Mouse (Mus musculus): ENCODE data around the gene Col8a1. TPM values are rescaled to one million over a fixed set of nuclear protein-coding genes. Genes with fewer than 3 reads are reported as not detected.

Gene Col8a1
- 19.3 and 27.3 TPM in 2 replicates for polyA plus RNA-seq (2016; fragmentation: Nextera tagmentation; extraction: Ambion mirVana)

DNA sequence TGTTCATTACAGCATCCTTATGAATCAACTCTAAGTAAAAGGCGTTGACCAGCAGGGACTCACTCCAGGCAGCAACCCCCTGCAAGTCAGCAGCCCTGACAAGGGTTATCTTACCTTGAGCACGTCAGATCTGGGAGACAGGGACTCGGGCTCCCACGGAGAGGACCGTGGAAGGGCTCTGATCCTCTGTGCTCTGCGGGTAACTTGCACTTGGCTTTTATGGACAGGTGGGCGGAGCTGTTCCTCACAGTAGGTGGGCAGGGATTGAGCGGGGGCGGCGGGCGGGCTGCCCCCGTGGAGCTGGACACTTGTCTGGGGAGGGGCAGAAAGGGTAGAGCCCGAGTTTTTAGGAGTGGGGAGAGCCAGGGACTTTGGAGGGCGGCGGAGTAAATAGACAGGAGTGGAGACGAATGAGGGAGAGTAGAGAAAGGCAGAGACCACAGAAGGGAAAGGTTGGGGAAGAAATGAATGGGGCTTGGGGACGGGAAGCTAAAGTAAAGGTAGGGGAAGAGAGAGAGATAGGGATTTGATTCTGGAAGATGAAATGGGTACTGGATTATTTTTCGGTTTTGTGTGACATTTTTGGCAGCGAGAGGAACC is at the start of gene Col8a1:
Col8a1 (minus strand) TSS at position 212 of the 600 bp plus-strand sequence.
- Histone ChIP-seq H3K27ac (no peak within 1 kb of the TSS), H3K36me3 (no peaks in the 10 kb centered on the region), H3K9me3 (no peaks in the 10 kb centered on the region), H3K9ac (peak within 1 kb of the TSS; percentile 36), H3K4me2 (replicated peaks) (peak within 1 kb of the TSS; percentile 80), H3K4me3 (peak within 1 kb of the TSS; percentile 39), H3K4me1 (peaks cover 2% of the 10 kb centered on the region; the same call in 1 of the 2 replicates), H3K27me3 (0 out of 2 replicates have a peak, but pooled peaks cover 3% of the 10 kb centered on the region)
- WGBS = 5% methylated on average over 19 of the region's 19 CpGs
- no peak for ATAC-seq (ENCODE audit: insufficient number of reproducible peaks, insufficient read depth, low FRiP score, low TSS enrichment)

DNA sequence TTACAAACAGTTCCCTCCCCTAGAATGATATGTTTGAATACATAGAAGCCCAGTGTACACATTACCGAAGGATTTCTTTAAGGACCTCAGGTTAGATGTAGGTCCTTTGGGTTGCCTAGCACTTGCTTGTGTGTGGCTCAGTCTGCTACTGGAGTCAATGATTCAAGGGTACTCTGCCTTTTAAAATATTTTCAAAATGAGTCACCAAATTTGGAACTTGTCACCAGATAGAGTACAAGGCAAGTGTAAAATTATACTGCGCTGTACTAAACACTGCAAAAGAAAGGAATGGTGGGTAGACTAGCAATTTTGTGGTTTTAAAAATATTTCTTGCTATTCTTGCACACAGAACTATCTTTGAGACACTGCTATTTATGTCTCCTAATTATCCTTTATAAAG is 47.3 kb upstream of the Col8a1 start:
- Histone ChIP-seq H3K36me3 (no peaks in the 10 kb centered on the region), H3K27ac (no peak overlapping the region), H3K27me3 (no peaks in the 10 kb centered on the region), H3K4me2 (replicated peaks) (no peak overlapping the region), H3K9me3 (no peaks in the 10 kb centered on the region), H3K4me3 (no peak overlapping the region), H3K9ac (no peak overlapping the region), H3K4me1 (0 out of 2 replicates have a peak, but pooled peaks cover 4% of the 10 kb centered on the region)
- ATAC-seq (ENCODE audit: insufficient number of reproducible peaks, insufficient read depth, low FRiP score, low TSS enrichment) = no peak
- 91% methylated on average over 2 of the region's 2 CpGs for WGBS

DNA sequence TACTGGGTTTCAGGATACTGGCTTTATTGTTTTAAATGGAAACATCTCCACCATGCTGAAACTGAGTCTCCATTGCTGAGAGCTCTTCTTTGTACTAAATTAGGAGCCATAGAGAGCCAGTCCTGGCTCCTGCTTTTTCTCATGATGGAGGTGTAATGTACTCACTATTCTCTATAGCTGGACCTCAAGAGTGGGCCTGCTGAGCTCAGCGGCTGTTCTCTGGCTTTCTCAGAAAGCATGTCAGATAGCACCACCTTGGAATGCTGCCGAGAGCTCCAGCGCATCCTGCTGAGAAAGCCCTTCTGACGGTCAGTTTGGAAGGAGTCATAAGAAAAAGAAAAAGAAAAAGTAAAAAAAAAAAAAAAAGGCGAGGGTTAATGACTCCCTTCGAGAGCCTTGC is 41.8 kb upstream of the Col8a1 start:
- Histone ChIP-seq H3K27me3 (no peaks in the 10 kb centered on the region), H3K4me3 (no peak overlapping the region), H3K9me3 (no peaks in the 10 kb centered on the region), H3K9ac (no peak overlapping the region), H3K27ac (no peak overlapping the region), H3K4me2 (replicated peaks) (no peak overlapping the region), H3K36me3 (no peaks in the 10 kb centered on the region), H3K4me1 (no peaks in the 10 kb centered on the region)
- 76% methylated on average over 6 of the region's 6 CpGs for WGBS
- no peak for ATAC-seq (ENCODE audit: insufficient number of reproducible peaks, insufficient read depth, low FRiP score, low TSS enrichment)

DNA sequence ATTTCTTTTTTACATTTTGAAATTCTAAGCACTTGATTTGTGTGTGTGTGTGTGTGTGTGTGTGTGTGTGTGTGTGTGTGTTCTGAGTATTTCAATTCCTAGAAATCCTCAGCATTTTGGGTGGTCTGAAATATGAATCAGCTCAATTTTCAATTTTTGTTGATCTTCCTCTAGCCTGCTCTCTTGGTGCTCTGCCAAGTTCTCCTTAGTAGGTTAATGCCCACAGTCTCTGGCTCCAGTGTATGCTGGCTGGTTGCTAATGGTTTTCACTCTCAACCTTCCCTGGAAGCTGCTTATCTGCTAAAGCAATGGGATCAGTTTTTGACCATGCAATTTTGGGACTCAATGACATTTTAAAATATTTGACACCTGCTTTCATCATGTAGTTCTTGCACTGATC is 24.5 kb upstream of the Col8a1 start:
- no peaks in the 10 kb centered on the region for H3K9me3 ChIP-seq
- no peak overlapping the region for H3K4me3 ChIP-seq

DNA sequence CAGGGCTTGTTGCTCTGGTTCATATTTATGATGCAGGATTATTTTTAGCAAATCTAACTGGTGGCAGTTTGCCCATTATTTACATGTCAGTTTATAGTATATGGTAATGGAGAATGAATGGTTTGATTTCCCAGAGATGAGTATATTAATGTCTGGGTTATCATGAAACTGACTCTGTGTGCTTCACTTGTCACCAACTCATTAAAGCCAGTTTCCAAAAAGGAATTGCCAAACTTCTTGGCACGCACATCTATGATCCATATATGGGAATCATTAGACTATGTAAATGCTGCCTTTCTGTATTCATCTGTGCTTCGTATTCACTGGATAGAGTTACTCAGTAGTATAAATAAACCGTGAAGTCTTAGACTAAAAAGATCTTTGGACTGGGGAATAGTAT is 11.1 kb upstream of the Col8a1 start:
- Histone ChIP-seq H3K4me2 (replicated peaks) (no peak overlapping the region), H3K9ac (no peak overlapping the region), H3K4me1 (no peaks in the 10 kb centered on the region), H3K4me3 (no peak overlapping the region), H3K9me3 (no peaks in the 10 kb centered on the region), H3K36me3 (no peaks in the 10 kb centered on the region), H3K27me3 (no peaks in the 10 kb centered on the region), H3K27ac (no peak overlapping the region)
- WGBS = 57% methylated on average over 3 of the region's 3 CpGs
- ATAC-seq (ENCODE audit: insufficient number of reproducible peaks, insufficient read depth, low FRiP score, low TSS enrichment) = no peak

More for the DNA sequence above, 24.5 kb upstream of the Col8a1 start:
- H3K27me3 ChIP-seq = no peaks in the 10 kb centered on the region
- no peak for ATAC-seq (ENCODE audit: insufficient number of reproducible peaks, insufficient read depth, low FRiP score, low TSS enrichment)
- H3K4me1 ChIP-seq = no peaks in the 10 kb centered on the region
- no peak overlapping the region for H3K9ac ChIP-seq
- no peak overlapping the region for H3K27ac ChIP-seq
- no peak overlapping the region for H3K4me2 ChIP-seq (replicated peaks)
- no peaks in the 10 kb centered on the region for H3K36me3 ChIP-seq

DNA sequence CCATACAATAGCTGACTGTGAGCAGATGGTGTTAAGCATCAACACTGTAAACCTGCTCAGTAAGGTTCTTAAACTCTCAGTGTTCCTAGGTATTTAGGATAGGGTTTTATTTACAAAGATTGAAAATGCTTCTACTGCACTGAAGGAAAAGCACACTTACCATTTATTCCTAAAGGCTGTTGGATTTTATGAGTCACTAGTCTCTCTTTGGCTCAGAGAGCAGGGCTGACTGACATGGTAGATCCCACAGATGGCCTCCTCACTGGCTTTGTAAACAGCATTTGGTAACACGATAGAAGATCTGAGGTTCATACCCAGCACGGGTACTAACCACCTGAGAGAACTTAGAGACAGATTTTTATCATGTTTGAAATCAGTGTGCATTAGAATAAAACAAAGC is 5.3 kb upstream of the Col8a1 start:
- Histone ChIP-seq H3K4me3 (no peak overlapping the region), H3K36me3 (no peaks in the 10 kb centered on the region), H3K4me1 (0 out of 2 replicates have a peak, but pooled peaks cover 2% of the 10 kb centered on the region), H3K27me3 (0 out of 2 replicates have a peak, but pooled peaks cover 3% of the 10 kb centered on the region), H3K27ac (no peak overlapping the region), H3K4me2 (replicated peaks) (no peak overlapping the region), H3K9ac (no peak overlapping the region), H3K9me3 (no peaks in the 10 kb centered on the region)
- WGBS = 57% methylated on average over 2 of the region's 2 CpGs
- no peak for ATAC-seq (ENCODE audit: insufficient number of reproducible peaks, insufficient read depth, low FRiP score, low TSS enrichment)

DNA sequence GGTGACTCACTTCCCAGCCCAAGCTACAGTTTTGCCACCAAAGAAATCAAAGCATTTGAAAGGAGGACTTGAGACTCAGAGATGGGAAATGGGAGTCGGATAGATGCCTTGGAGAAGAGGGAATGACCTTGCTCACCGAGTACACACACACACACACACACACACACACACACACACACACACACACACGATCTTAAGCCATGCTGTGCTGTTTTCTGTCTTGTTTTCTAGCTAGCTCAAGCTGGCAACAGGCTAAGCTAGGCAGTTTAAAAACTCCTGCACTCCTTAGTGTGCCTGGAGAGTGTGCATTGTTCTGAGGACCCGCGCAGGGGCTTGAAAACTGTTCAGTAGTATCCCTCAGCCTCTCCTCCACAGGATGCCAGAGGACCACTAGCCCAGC is 1.2 kb upstream of the Col8a1 start:
- Histone ChIP-seq H3K4me3 (no peak overlapping the region), H3K36me3 (no peaks in the 10 kb centered on the region), H3K27ac (no peak overlapping the region), H3K9me3 (no peaks in the 10 kb centered on the region), H3K9ac (no peak overlapping the region), H3K27me3 (0 out of 2 replicates have a peak, but pooled peaks cover 3% of the 10 kb centered on the region), H3K4me1 (peaks cover 2% of the 10 kb centered on the region; the same call in 1 of the 2 replicates), H3K4me2 (replicated peaks) (peak overlapping the region; percentile 80)
- WGBS = 35% methylated on average over 5 of the region's 5 CpGs
- ATAC-seq (ENCODE audit: insufficient number of reproducible peaks, insufficient read depth, low FRiP score, low TSS enrichment) = no peak

DNA sequence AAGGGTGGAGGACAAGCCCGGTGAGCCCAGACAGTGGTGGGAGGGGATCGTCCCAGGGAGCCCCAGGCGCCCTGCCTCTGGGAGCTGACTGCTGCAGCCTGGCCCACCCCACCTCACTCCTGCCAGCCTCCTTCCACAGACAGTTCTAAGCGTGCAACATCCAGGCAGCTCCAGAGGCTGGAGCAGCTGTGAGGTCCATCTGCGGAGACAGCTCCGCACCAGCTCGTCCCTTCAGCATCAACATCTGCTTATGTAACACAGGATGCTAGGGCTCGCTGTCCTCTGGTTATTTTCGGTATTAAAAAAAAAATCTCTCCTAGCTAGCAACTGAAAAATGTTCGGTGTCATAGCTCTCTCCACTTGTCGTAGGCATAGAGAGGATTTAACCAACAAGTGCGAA is 704 bp upstream of the Col8a1 start:
- H3K4me1 ChIP-seq = peaks cover 2% of the 10 kb centered on the region; the same call in 1 of the 2 replicates
- H3K9me3 ChIP-seq = no peaks in the 10 kb centered on the region
- H3K4me3 ChIP-seq = peak overlapping the region; percentile 39
- ATAC-seq (ENCODE audit: insufficient number of reproducible peaks, insufficient read depth, low FRiP score, low TSS enrichment) = no peak; the same call in 1 of the 2 replicates
- no peaks in the 10 kb centered on the region for H3K36me3 ChIP-seq
- WGBS = 24% methylated on average over 12 of the region's 12 CpGs
- H3K4me2 ChIP-seq (replicated peaks) = peak overlapping the region; percentile 80
- H3K9ac ChIP-seq = peak overlapping the region; percentile 25
- no peak overlapping the region for H3K27ac ChIP-seq
- H3K27me3 ChIP-seq = 0 out of 2 replicates have a peak, but pooled peaks cover 3% of the 10 kb centered on the region

DNA sequence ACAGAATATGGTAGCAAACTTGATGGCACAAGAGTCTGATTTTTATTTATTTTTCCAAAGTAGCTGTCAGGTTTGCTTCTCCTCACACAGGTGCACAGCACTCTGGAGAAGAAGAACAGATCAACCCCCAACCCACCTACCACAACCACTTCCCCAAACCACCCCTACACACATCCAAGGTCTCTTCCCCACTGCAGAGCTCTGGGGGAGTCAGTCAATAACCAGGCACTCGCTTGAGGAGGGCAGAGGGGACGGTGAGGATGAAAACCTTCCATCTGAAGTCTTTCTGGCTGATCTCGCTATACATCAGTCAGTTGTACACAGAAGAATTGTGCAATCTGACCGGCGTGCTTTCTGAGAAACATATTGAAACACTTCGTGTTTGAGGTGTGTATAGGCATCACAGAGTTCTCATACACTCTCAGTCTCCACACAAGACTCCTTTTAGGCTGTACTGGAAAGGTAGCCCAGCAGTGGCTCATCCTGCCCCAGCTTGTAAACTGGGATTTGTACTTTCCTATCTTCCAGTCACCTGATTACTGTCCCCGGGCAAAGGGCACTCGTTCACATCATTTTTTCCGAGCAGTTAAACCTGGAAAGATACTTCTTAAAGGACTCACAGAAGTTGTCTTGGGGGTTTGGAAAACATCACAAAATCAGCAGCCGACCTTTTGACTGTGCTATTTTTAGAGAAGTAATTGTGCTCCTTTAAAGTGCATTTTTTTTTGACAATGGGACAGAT is 827 bp downstream of the Col8a1 start:
- Histone ChIP-seq H3K4me2 (replicated peaks) (peak overlapping the region; percentile 80; the same call in 1 of the 2 replicates), H3K4me3 (peak overlapping the region; percentile 39), H3K4me1 (peaks cover 2% of the 10 kb centered on the region; the same call in 1 of the 2 replicates), H3K27me3 (0 out of 2 replicates have a peak, but pooled peaks cover 3% of the 10 kb centered on the region), H3K9ac (no peak overlapping the region), H3K27ac (no peak overlapping the region), H3K36me3 (no peaks in the 10 kb centered on the region), H3K9me3 (no peaks in the 10 kb centered on the region)
- 41% methylated on average over 10 of the region's 10 CpGs for WGBS
- no peak for ATAC-seq (ENCODE audit: insufficient number of reproducible peaks, insufficient read depth, low FRiP score, low TSS enrichment)

DNA sequence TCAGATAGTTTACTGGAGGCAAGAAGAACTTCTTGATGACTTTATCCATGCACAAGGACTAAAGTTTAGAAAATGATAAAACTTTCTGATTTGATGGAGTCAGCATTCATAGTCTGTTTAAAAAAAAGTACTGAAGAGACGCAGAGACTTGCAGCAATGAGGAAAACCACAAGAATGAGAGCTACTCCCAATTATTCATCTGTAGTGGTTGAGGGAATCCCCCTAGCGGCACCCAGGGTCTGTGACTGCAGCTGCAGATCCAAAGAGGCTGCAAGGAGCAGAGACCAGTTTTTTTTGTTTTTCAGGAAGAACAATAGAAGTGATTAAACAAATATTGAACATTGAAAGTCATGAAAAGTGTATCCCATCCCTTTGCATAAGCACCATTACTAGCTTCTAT is 4.0 kb downstream of the Col8a1 start:
- no peak overlapping the region for H3K27ac ChIP-seq
- ATAC-seq (ENCODE audit: insufficient number of reproducible peaks, insufficient read depth, low FRiP score, low TSS enrichment) = no peak
- no peaks in the 10 kb centered on the region for H3K36me3 ChIP-seq
- H3K4me2 ChIP-seq (replicated peaks) = no peak overlapping the region
- H3K9me3 ChIP-seq = no peaks in the 10 kb centered on the region
- no peak overlapping the region for H3K9ac ChIP-seq
- H3K27me3 ChIP-seq = no peaks in the 10 kb centered on the region
- peaks cover 2% of the 10 kb centered on the region; the same call in 1 of the 2 replicates for H3K4me1 ChIP-seq
- WGBS = 55% methylated on average over 2 of the region's 2 CpGs
- no peak overlapping the region for H3K4me3 ChIP-seq

DNA sequence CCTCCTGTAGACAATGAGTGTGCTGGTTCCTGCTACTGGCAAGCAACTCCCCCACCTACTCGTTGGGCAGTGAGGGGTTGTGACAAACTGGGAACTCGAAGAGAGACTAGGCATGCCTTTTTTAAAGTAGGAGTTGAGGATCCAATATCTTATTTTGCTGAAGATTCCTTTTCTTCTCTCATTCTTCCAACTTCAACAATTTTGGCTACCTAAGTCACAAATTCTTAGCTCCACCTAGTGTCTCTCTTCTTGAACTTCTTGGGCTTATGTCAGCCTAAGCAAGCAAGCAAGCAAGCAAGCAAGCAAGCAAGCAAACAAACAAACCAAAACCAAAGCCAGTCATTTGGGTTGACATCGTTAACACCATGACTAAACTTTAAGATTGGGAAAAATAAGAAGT is 6.4 kb downstream of the Col8a1 start:
- no peaks in the 10 kb centered on the region for H3K36me3 ChIP-seq
- H3K4me3 ChIP-seq = no peak overlapping the region
- no peaks in the 10 kb centered on the region for H3K27me3 ChIP-seq
- no peak overlapping the region for H3K9ac ChIP-seq
- ATAC-seq (ENCODE audit: insufficient number of reproducible peaks, insufficient read depth, low FRiP score, low TSS enrichment) = no peak
- H3K4me2 ChIP-seq (replicated peaks) = no peak overlapping the region
- no peaks in the 10 kb centered on the region for H3K4me1 ChIP-seq
- H3K27ac ChIP-seq = no peak overlapping the region
- 80% methylated on average over 3 of the region's 3 CpGs for WGBS
- H3K9me3 ChIP-seq = no peaks in the 10 kb centered on the region

All from embryonic facial prominence, embryonic 12.5 days (tissue).